Mouse (Mus musculus) ovary, postnatal 14 days (tissue): ENCODE measurements at regions not wholly inside any gene's neighbourhood (a gene's known extent, or its start where the extent isn't known, plus 50 kb on each side); places are given as distances from the start of the nearest gene placed in this dataset.
"Not testable (repeated sequence)": the region's sequence is repeated elsewhere in the genome, so short reads cannot be mapped to it uniquely, and the experiment has no call there.

Experiments
- DNase-seq: peaks from one replicate; pipeline ENCODE4 v3.0.0; 2022; ENCODE audit warnings: low spot score

- DNase-seq = peak; percentile 9
Measured at GRCm38 (mm10) chr13:68049731-68050130, 186.6 kb downstream of the BC048507 start.

DNA sequence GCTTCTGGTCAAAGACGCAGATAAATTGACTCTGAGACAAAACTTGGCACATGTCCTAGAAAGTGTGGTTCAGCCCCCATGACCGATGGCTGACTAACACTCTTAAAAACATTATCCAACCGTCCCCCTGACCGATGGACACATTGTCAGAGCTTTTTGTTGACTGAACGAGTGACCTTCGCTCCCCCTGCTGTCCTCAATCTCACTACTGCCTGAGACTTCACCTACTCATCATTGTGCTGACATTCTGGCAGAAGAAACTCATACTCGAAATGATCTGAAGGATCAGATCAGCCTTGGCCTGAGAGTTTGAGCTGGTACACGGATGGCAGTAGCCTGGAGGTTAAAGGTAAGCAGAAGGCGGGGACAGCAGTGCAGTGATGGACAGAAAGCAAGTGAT is 230.2 kb downstream of the BC048507 start:
- not testable (repeated sequence) for DNase-seq

DNA sequence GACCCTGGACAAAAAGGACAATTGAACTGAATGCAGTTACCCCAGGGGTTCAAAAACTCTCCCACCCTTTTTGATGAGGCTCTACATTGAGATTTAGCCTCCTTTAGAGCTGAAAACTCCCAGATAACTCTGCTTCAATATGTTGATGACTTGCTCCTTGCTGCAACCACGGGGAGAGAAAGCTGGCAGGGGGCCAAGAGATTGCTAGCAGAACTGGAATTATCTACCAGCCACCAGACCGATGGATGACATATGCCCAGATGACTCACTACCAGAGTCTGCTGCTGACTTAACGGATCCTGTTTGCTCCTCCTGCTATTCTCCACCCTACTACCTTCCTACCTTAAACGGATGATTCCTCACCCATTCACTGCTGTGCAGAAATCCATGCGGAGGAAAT is 253.7 kb downstream of the BC048507 start:
- peak; percentile 3 for DNase-seq
